Mouse (Mus musculus) right cerebral cortex, adult 2 months (tissue): ENCODE measurements around the gene Tmc5.

Experiments used
- DNase-seq, 2 experiments: peaks; one replicate each; pipeline ENCODE4 v3.0.0; 2021 to 2022; ENCODE audit warnings: low spot score in 2 of 2

Gene Tmc5

DNA sequence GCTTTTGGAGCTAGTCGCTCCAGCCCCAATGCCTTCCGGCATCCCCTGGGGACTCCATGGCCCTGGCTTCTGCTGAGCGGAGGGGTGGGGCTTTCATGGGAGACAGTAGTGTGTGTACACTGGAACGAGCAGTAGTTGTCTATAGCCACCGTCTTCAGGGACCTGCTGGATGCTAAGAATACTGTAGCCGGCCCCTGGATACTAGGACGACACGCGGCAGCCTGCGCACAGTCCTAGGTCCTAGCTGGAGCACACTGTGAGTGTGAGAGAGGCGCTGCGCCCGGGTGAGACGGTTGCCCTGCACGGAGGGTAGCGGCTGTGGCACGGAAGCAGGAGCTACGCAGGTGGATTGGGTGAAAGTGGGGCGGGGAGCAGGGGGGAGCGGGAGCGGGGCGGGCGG, at the start of gene Tmc5:
Gene Tmc5, plus strand, starts transcription at position 97 of the 400 bp plus-strand sequence.
- no peak for DNase-seq

DNA sequence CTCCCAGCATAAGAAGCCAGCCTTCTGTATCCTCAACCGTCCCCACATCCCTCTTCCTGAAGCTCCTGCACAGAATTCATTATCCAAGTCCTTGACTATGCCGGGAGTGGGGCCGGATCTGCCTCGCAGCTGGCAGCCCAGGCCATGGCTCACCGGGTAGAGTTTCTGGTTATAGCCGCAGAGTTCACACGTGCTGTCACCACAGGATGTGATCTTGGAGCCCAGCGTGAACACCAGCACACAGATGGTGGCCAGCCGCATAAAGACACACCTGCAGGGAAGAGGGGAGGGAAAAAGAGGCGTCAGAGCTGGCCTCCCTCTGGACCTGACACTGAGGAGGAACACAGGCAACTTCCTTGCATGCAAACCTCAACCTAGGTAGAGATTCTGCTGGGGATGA, 49.6 kb upstream of the Tmc5 start:
- no peak for DNase-seq

DNA sequence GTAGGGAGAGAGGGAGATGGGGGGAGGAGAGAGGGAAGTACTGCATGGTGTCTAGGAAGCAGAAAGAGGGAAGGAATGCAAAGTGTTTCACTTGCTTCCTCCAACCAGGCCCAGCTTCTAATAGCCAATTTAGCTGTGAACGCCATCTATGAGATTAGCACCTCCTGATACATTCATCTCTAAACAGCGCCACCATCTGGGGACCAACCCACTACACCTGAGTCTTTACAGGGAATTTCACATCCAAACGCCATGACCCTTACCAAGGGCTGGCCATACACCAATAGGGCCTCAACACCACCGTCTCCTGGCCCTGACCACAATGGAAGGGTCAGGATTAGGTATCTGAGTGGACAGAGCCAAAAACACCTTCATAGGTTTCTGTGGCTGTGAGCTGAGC, 43.2 kb upstream of the Tmc5 start:
- no peak for DNase-seq

DNA sequence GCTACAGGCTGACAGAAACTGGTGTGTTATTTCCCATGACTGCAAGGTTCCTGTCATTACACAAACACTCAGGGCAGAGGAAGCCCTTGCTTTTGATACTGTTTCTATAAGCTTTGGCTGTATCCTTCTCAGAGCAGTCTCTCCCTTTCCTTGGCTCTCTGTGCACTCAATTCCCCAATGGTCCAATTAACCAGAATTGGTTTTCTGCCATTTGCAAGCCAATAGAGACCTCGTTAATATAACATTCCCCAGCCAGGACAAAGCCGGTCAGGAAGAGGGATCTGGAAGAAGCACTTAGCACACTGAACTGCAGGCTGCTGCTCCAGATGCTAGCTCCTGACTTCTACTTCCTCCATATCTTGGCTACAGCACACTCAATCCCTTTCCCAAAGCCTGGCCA, 42.8 kb upstream of the Tmc5 start:
- DNase-seq, result no peak

DNA sequence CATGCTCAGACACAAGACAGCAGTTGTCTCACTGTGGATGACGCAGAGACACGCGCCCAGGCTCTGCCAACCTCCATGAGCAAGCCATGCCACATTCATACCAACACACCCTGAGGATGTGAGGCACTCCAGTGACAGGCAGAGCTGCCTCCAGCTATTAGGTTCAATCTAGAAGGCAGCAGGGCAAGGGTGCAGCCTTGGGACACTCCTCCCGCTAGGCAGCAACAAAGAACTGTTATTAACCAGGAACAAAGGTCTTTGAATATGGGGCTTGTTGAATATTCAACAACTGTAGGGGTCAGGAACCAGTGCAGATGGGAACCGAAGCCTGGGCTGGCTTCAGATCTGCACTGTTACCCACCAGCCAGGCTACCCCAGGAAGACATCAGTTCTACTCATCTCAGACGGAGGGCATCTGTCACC, 28.0 kb upstream of the Tmc5 start:
- peak in 1 of 2 experiments; percentile 20 for DNase-seq

DNA sequence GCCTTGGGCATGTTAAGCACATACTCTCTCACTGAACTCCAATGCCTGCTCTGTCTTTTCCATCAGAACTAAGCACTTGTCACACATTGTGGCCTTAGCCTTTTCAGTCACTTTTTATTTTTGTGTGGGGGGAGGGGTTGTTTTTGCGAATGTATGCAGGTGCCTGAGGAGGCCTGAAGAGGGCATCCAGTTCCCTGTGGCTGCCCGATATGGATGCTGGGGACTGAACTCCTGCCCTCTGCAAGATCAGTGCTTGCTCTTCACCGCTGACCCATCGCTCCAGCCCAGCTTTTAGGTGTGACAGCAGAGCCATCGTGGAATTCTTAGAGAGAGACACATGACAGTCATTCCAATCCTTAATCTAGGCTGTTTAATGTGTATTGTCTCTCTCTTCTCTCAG, 25.7 kb upstream of the Tmc5 start:
- no peak for DNase-seq

DNA sequence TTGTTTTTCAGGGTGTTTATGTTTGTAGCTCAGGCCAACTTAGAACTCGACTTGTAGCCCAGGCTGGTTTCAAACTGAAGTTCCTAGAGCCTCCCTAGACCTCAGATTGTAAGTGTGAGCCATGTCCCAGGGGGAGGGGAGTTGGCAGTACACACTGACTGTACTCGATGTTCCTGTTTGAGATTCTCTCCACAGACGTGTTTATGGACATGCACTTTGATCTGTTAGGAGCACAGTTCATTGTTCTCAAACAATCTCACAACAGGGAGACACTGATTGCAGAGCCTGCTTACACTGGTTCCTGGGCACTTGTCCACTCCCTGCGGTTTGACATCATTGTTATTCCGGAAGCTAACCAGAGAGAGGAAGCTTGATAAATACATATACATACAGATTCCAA, 25.1 kb upstream of the Tmc5 start:
- DNase-seq, result no peak

DNA sequence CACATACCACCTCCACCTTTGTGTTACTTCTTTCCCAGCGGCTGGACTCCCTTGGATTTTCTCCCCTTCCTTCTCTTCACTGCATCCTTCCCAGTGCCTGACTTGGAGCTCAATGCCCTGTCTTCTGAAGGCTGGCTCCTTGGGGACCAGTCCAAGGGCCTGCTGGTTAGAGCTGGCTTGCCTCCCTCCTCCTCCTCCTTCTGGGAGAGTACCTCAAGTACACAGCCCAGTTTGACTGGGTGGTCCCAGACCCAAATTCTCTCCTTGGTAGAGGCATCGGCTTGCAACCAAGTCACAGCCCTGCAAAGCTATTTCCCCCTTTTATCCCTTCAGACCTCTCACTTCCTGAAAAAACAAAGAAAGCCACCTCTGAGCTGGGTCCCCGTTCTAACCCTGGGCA, 18.8 kb upstream of the Tmc5 start:
- DNase-seq, result no peak

DNA sequence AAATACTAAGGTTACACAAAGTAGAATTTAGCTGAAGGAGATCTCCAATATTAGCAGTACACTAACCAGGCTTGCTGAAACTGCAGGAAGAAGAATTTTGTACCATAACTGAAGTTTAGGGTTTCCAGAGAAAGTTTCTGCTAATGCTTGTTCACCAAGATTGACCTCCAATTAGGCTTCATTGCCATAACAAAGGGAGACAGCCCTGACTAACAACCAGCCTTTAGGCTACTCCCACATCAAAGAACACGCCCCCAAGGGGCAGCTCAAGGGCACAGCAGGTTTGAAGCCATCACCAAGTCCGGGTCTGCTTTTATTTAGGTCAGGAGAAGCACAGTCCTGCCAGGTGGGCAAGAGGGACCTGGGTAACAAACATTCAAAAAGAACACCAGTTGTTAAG, 17.2 kb upstream of the Tmc5 start:
- DNase-seq, result no peak

DNA sequence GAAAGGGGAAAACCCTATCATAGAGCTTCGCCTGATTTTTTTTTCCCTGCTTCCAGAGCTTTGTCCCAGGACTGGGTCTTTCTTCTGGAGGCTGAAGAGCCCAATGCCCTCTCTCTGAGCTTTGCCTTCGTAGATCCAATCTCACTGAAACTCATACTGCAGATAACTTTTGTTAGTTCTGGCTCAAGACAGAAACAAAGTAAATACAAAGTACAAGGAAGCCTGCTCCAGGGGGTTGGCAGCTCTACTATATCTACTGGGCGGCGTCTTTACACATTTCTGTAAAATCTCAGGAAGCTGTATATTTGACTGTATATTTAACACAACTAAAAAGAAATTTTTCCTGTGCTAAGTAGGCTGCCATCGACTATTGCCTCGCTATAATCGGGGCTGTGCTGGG, 13.3 kb upstream of the Tmc5 start:
- DNase-seq, result no peak

DNA sequence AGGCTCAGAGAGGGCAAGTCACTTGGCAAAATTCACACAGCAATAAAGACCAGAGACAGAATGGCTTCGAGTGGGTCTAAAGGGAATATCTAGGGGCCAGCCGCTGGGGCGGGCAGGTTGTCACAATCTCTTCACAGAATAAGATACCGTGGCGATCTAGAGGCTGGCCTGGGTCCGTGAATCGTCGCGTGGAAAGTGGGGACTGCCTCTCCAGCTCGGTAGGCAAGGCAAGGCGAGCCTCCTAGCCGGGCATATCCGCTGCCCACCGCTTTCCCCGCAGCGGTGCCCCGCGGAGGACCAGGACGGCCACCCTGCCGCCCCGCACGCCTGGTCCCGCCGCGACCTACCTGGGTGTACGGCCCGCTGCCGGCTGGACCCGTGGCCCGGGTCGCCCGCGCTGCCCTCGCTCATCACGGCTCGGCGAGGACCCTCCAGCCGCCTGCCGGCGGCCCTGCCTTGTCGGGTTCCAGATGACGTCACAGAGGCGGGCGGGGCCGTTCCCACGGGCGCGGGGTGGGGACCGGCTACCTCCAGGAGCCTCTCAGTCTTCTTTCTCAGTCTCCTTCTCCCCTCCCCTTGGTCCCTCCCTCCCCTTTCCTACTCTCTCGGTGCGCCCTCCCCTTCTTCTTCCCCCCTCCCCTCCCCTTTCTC, 12.7 kb upstream of the Tmc5 start, which contains the start of gene Tmc7:
Gene Tmc7, minus strand, starts transcription at position 480 of the 651 bp plus-strand sequence.
- peak; percentile 82 to 85 for DNase-seq

DNA sequence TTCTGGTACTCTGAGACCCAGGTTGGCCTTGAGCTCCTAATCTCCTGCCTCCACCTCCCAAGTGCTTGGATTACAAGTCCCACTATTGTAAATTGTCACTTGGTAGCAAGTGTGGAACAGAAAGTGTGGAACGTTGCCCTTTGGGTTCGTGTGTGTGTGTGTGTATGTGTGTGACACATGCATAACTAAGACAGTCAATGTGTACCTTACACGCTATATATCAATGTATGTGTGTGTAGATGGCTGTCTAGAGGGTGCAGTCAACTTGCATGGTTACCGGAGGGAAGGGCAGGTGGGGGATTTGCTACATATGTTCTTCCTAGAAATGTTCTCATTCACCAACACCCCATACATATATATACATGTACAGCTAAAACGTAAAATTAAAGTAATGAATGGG, 12.2 kb upstream of the Tmc5 start:
- no peak for DNase-seq

DNA sequence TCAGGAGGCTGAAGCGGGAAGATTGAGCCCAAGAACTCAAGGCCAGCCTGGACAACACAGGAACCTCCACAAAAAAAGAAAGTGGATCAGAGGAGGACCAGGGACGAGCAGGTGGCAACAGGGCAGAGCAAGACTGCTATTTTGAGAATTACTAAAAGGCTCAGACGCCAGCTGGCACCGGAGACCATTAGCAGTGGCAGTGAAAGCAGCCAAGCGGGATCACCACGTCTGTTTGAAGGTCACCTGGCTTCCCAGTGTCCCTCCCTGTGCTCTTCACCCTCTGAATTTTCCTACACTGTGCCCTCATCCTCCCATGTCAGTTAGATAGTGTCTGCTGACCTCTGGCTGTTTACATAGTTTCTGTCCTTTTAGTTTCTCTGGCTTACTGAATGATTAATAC, 11.2 kb upstream of the Tmc5 start:
- no peak for DNase-seq

DNA sequence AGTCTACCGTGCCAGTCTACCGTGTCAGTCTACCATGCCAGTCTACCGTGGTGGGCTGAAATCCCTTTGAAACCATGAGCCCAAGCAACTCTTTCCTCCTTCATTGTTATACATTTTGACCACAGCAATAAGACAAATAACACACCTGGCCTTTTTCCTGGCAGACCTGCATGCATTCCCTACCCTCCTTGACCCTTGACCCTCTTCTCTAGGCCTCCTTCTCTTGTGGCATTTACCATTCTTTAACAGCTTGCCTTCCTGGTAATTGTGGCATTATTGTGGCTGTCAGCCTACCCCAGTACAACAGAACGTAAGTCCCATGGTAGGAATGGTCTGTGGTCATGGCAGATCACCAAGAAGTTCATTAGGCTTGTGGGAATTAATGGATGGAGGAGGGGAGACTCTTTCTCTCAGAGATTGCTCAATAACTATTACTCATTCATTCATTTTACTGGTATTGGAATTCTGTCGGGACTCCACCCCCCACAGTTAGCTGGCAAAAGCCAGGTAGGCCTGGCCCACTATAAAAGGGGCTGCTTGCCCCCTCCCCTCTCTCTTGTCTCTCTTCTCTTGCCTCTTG, 6.3 kb upstream of the Tmc5 start:
- no peak for DNase-seq

DNA sequence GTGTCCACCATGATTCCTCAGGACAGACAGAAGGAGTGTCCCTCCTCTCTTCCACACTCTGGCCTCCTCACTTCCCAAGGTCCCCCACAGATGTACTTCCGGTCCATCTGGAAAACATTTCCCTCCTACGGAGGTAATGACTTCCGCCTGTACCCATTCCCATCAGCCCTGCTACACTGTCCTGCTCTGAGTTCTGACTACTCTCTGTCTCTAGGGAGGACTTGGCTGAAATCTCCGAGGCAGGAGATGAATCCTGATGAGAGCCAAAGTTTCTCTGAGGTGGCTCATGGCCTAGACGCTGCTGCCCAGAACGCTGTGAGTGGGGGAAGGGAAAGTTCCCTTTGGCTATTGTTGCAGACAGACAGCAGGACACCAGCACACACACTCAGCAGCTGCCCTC, 5.0 kb upstream of the Tmc5 start:
- no peak for DNase-seq

DNA sequence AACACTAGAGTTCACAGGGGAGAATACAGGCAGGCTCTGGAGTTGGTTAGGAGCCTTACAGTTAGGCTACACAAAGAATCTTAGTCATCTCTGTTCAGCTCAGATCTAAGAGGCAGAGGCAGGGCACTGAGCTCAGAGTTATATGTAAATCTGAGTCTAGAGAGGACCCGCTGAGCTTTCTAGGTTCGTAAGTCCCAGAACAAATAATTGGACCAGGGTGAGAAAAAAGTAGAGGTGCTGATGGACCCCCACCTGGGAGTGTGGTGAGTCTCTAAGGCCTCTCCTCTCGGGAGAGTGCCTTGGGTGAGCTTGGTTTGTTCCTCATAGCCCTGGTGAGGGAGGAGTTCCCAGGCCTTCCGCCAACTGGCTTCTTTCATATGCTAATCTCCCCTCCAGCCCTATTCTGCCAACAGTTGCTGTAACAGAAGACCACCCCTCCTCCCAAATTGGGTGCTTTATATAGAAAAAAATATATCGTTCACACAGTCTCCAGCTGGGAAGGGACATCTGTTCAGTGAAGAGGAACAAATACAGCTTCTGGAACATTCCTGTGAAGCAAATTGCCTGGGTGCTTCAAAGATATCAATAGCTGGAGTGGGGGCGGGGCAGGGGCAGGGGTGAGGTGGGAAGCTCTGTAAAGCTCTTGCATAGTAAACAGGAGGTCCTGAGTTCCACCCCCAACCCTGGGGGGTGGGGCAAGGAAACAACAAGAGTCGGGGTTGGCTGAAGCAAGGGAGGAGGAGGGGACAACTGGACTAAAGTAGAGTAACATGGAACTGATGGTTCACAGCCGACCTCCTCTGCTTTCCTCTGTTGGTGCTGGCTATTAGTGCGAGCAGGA, 3.3 kb upstream of the Tmc5 start:
- DNase-seq, result peak; percentile 41 to 72

DNA sequence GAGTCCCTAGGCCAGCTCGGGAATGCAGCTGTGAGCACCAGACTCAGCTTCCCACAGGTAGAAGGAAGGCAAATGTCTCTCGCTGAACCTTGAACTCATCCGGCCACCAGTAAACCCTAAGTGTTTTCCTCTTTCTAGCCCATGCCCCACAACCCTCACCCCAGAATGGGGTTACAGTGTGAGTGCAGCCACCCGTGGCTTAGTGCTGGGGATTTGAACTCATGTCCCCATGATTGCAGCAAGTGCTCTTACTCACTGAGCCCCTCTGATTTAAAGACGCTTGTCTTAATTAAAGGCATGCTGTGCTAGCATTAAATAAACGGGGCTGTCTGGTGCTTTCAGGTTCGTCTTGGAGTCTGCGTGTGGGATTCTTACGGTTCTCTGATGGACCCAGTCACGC, 2.5 kb upstream of the Tmc5 start:
- no peak for DNase-seq

DNA sequence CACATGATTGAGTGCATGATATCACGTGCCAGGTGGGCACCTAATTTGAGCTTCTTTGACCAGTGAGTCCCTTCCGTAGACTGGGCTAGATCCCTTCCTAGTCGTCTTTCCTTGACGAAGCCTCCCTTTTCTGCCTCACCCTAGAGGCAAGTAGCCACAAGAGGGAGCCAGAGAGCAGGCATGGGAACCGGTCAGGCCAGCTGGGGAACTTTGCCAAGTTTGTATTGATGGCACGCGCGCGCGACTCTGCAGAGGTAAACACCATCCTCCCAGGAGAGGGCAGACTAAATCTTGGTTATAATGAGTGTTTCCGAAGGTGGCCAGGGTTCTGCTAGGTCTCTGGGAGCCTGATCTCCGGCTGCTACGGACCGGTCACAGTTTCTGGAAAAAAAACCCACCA, 1.9 kb upstream of the Tmc5 start:
- peak; percentile 92 to 97 for DNase-seq

DNA sequence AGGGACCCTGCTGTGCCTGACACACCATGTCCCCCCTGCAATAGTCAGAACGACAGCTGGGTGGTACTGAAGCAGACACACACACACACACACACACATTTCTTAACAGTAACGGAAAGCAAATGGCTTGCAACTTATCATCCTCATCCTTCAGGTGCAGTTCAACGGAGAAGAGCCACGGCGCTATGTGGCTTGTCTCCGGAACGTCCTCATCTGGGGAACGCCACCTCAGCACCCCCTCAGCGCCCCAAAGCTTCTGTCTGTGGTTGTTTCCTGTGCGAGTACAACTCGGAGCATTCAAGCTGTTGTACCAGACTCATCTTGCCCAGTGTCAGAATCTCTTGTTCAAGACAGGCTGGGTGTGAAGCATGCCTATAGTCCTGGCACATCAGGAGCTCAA, 826 bp upstream of the Tmc5 start:
- no peak for DNase-seq

DNA sequence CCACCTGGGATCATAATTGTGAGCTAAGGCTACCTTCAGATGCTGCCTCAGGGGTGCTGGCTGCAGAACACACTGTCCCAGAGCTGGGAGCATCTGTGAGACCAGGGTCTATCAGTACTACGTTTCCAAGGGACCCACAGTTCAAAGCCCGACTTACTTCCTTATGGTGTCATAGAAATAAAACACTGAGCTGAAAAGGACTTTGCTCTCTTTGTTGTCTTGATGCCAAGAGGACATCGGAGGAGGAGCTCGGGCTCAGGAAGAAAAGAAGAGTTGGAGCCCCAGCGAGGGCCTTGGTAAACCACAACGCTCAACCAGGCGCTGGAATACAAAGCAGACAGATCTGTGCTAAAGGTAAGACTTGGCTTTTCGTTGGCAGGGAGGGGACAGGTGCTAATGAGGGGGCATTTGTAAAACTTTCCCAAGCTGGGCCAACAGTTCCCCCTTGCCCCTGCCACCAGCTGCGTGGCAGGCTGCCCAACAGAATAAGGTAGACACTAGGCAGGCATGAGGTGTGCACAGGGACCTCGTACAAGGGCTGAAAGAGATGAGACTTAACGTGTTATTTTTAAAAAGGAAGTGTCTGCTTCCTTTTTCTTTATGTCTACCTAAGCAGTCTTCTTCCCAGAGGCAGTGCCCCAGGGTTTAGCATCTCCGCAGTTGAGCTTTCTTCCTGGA, 3.0 kb downstream of the Tmc5 start:
- no peak for DNase-seq

DNA sequence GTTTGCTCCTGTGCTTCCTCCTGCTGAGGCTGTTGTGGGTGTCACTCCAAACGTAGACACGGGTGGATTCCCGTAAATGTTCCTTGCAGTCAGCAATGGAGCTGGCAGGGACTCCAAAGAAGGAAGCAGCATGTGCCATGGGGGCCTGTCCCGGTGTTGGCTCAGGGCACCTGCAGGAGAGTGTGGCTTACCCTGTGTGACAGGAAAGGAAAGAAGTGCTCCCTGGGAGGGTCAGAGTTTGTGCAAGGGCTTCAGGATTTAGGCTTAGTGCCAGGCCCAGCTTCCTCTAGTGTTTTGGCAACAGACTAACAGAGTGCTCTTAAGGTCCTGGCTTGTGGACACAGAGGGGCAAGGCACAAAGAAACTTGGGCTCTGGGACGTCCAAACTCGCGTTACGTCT, 7.7 kb downstream of the Tmc5 start:
- DNase-seq, result no peak

DNA sequence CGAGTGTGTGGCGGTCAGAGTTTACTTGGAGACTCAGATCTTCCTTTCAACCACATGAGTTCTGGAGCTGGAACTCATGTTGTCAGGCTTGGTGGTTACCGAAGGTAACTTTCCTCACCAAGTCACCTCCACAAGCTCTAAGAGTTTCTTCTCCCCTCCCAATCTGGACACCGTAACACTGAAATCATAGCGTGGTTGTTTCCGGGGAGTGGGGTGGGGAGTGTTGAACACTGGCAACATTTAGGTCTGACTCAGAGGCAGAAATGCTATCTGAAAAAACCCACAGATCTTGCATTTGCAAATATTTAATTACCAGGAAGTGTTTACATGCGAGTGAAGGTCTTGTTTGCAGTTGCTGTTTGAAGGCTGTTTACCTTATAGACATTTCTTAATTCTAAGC, 12.7 kb downstream of the Tmc5 start:
- no peak for DNase-seq

DNA sequence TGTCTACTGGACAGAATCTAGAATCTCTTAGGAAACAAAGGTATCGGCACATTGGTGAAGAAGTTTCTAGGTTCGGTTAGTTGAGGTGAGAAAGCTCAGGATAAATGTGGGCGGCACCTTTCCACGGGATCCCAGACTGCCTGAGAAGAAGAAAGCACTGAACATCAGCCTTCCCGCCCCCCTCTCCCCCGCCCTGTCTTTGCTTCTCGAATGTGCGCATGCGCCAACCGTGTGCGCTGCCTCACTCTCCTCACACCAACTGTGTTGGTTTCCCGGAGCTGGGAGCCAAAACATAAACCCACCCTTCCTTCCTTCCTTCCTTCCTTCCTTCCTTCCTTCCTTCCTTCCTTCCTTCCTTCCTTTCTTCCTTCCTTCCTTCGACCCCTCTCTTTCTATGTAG, 13.6 kb downstream of the Tmc5 start:
- no peak for DNase-seq
